Mouse (Mus musculus) heart, adult 2 months (tissue): ENCODE results near the gene Iqcj.

Source experiments
- CTCF ChIP-seq: fragments of 200-600 bp; IDR thresholded peaks from 2 replicates; pipeline ENCODE4 v1.8.1; 2022; ENCODE audit warnings: antibody characterized with exemption, mild to moderate bottlenecking, moderate library complexity
- POLR2A ChIP-seq: fragments of 200-500 bp; IDR thresholded peaks from 2 replicates; pipeline ENCODE4 v1.6.1; 2011; ENCODE audit warnings: mild to moderate bottlenecking, low read depth, low read length, control low read depth; ENCODE audit not compliant: insufficient read depth

DNA sequence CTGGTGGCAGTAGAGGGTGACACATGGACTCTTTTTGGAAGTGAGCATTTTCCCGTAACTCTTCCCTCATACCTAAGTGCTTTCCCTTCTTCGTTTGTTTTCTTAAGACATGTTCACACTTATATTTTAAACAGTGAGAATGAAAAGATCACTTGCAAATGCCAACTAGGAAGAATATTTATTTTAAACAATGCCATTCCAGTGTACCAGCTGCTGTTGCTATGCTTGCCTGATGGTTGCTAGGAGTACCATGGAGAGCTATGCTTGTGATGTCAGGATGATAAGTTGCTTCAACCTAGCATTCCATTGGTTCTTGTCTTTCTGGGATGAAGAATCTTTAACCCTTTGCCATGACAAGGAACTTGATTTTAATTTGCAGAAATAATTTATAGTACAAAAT lies 193.0 kb downstream of the Iqcj start:
- TF ChIP-seq CTCF (no peak), POLR2A (no peak)
